Mouse (Mus musculus) monocyte, adult 2 months (primary cell): ENCODE results near the gene Map1b.

Source experiments
- DNase-seq, 2 experiments: peaks; one replicate each; pipeline ENCODE4 v3.0.0; 2022; ENCODE audit warnings: low spot score in 2 of 2, low read depth in 1 of 2

Gene Map1b

DNA sequence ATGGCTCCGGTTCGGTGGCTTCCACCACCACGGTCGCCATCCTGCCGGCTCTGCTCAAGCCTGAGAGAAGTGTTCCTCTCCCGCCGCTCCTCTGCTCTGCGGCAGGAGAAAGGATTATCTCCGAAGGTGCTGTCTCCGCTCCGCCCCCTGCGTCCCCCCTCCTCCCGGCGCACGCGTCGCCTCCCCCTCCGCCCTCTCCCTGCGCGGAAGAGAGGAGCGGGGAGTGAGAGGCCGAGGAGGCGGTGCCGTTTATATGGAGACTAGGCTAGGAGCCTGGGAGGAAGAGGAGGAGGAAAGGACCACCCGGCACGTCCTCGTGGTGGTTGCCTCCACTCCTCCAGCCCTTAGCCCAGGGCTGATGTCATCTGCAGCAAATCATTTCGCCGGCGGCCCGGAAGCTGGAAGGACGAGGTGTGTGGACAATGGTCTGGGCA, at the start of gene Map1b:
Gene Map1b (minus strand): TSS at position 93 of the 434 bp plus-strand sequence.
- DNase-seq, result no peak

DNA sequence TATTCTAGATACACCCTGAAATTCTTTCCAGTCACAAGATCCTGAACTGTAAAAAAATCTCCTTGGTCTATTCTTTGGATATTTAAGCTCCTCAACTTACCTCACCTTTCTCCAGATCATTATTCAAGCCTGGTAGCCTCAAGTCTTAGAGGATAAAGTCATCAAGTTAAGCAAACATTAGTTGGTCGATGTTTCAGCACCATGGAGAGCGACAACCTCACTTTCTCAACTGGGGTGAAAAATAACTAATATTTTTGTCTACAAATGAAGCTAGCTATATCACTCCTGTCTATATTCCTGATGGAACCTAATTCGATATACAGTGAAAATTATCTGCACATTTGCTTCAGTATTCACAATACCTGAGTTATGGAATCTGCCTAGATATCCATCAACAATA, 48.0 kb upstream of the Map1b start:
- DNase-seq, result no peak

DNA sequence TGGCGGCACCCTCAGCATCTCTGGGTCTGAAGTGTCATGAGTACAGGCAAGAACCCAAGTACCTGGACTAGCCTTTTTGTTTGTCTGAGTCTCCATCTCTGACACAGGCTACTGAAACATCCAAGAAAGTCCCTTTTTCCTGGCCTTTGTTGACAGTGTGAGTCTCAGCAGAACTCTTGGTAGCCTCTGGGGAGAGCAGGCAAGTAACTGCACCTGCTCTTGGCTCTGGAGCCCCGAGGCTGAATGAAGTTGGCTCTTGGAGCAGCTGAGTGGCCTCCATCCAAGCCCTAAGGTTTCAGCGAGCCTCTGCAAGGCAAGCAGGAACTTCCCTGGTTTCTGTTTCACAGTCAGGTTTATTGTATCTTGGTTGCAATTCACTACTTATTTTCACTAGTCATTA, 46.7 kb upstream of the Map1b start:
- no peak for DNase-seq

DNA sequence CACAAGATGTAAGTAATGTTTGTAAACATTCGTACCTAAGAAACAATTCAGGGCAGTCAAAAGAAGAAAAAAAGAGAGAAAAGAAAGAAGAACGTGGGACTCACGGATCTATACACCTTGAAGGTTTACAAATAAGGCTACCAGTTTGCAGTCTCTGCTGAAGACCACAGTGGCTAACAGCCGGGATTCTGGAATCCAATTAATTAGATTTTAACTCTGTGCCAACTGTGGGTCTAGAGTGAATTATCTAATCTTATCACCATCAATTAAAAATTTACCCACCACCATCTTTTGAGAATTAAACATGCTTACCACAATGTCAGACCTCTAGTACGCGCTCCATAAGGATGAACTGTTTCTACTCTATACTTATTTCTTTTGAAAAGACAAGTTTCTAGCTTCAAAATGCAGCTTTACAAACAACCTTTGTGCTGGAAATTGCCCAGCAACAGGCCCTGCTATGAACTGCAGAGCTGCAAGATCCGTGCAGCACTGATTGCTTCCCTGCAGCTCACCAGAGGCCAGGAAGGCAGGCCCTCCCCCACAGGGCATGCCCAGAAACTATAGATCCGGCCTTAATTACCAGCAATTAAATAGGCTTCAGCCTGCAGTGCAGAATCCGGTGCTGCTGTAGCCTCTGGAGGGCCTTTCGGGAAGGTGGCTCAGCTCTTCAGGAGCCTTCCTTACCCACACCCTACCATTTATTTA, 45.7 kb upstream of the Map1b start:
- DNase-seq, result no peak

DNA sequence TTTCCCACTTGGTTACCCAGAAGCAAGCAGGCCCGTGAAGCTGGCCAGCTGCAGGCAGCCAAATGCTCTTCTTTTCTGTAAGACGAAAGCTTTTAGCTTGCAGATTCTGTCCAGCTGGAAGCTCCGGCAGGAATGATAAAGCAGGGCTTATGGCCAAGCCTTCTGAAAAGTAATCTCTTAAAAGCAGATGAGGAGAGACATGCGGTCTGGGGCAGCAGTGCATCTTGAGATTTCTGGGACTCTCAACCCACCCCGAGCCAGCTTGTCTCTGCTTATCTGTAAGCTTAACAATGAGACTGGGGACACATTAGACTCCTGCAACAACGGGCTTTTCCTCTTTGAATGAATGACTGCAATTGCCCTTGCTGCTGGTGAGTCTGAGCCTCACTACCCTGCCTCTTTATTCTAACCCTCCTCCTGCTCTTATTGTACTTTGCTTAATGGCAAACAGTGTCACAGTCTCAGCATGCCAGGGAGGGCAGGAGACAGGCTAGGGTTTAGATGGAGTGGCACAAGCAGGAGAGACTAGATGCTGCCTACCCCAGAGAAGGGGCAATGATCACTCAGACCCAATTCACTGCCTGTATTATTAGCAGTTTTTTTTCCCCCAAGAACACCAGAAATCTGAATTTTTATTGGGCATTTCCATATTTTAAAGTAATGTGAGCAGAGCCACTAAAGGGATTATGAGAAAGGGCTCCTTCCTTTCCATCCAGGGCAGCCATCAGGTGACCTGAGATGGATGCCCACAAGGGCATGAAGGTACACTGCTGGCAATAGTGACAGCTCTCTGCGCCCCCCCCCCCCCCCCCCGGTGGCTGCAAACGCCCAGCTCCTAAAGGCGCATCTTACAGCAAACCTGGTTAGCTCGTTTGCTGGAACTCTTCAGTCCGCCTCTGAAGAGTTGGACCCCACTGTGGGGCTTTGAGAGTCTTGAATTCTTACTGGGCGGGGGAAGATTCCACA, 44.6 kb upstream of the Map1b start:
- no peak for DNase-seq

DNA sequence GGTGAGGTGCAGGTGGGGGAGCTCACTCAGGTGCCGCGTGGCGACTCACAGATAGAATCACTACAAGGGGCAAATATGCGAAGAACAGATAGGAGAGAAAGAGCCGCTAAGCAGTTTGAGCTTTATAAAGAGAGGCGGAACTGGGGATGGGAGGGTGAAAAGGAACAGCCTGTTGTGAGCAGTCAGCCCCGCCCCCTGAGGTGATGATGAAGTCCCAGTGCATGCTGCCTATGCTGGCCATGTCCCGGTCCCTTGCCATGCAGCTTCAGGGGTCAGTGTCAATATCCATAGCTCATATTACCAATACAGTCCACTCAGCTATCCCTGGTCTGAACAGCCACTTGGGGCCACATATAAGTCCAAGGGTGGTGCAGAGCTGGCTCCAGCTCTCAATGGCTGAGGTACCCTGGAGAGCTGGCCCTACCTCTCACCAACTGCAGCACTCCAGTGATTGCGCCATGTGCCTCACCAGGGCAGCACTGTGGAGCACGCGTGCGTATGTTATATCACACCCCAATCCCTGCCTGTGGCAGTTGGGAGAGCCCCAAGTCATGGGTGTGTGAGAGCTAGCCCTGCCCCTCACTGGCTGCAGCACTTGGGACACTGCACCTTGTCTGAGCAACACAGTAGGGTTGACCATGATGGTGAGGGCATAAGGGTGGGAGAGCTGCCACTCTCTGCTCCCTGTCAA, 42.0 kb upstream of the Map1b start:
- no peak for DNase-seq

DNA sequence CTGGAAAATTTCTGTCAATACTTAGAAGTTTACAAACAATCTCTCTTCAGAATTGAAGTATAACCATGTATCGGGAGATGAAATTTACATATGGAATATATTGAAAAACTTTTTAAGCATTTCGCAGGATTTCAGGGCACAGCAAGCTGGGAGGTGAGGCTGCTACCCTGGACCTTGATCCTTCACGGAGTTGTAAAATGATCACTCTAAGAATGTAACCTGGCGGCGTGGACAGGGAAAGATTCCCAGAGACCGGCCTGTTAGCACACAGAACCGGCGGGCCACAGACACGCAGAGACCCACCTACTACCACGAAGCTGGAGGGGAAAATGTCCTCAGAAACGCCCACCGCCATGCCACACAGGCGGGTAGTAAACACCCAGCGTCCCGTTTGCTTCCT, 41.5 kb upstream of the Map1b start:
- no peak for DNase-seq

DNA sequence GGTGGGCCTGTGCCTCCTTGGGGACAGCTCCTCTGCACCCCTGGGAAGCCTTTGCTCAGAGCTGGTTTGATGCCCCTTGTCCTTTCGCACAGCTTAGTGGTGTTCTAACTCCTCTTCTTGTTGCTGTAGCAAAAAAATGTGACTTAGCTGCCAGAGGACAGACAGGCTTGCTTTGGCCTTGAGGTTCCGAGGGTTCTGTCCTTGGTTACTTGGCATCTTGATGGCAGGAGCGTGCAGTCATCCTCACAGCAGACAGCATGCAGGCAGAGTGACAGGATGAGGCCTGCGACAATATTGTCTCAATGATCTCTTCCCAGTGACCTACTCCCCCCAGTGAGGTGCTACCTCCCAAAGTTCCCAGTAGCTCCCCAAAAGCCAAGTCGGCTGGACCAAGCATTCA, 41.0 kb upstream of the Map1b start:
- no peak for DNase-seq

DNA sequence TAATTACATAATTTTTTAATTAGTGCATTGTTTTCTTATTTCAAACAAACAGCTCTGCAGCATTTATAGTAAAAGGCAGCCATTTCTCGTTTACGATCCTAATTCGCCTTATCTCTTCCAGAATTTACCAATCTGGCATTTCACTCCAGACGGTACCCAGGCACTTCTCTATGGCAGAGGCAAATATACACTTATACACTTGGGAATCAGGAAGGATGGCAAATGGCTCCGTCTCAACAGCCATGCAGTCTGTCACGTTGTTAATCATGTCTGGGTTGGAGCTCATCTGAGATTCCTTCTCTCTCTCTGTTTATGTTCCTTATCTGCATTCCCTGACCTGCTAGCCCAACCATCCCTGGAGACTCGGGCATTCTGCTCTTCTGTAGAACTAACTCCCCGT, 38.6 kb upstream of the Map1b start:
- DNase-seq, result no peak

DNA sequence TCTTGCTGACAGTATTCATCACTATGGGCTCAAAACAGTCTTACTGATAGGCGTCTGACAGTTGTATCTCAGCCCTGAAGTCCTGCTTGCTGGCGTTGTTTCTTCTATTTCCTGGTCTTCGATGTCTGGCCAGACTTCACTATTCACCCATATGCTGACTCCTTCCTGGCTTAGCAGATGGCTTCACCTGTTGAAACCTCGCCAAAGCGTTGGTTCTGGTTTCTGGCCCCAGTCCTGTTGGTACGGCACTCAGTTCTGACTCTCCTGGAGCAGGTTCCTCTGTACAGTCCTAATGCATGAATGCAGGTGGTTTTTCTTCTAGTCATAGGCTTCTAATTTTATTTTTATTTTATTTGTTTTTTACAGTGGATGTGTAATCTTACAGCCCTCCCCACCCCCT, 38.1 kb upstream of the Map1b start:
- no peak for DNase-seq

DNA sequence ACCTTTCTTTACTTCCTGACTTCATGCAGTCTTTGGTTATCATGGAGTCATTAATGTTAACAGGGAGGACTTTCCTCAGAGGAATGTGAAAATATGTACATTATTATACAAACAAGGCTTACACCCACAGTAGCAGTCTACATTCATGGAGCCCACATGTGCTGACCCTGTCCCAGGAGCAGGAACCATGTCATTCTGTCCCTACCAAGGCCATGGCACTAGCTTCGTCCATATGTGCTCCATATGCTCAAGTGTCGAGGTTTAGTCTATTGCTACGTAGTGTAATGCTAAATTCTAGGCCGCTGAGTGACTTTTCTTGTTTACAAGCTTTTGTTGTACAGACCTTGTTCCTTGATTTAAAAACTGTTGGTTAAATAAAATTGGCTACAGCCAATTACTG, 36.0 kb upstream of the Map1b start:
- no peak for DNase-seq

DNA sequence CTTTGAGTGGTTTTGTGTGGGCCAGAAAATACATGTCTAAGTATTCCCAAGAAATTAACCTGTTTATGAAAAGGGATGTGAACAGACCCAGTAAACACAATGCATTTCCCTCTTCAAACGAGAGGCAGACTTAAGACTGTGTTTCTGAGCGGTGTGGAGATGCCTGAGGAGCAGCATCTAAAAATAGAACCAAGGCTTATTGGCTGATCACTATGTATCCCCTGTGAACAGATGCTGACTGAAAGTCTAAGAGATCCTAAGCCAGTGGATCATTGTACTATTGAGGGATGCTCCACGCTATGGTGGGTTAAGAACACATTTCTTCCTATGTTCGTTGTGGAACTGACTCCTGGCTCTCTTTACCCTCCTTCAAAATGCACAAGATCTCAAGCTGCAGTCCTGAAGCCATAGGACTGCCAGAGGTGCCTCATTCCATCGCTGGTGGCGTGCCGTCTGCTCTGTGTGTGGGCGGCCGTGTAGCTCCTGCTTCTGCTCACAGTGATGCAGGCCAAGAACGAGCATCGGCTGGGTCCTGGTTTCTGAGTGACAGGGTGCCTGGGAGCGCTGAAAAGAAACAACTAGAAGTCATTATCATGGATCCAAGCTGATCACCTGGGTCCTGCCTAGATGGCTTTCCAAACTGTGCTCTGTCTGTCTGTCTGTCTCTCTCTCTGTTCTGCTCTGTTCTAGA, 34.5 kb upstream of the Map1b start:
- no peak for DNase-seq

DNA sequence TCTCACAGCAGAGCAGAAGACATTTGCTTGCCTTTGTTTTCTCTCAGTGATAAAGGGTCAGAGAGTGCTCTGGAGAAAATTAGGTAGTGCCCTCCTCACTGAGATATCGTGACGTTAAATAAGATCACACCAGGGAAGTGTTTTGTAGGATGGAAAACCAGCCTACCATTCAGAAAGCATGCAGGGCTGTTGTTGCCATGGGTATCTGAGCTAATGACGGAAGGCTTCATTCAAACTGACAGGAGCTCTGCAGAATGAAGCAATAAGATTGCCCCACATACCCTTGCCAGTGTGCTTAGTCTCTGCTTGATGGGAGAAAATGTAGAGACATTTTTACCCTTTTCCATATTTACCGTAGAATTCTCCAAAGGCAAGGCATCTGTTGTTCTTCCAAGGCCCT, 33.7 kb upstream of the Map1b start:
- DNase-seq, result no peak

DNA sequence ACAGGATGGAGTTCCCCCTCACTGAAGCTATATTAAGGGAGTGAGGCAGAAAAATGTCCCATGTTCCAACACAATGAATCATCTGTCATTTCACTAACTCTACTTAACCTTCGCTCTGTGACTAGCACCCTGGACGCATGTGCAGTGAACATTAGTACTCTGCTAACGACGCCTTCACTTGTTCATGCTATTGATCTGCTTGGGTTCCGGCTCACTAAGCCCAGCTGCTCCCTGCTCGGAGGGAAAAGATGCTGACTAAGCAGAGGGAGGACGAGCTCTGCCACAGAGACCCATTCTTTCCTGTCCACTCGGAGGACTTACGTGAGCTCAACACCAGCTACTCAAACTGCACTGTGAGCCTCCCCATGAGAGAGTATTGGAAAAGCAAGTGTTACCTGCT, 33.2 kb upstream of the Map1b start:
- no peak for DNase-seq

DNA sequence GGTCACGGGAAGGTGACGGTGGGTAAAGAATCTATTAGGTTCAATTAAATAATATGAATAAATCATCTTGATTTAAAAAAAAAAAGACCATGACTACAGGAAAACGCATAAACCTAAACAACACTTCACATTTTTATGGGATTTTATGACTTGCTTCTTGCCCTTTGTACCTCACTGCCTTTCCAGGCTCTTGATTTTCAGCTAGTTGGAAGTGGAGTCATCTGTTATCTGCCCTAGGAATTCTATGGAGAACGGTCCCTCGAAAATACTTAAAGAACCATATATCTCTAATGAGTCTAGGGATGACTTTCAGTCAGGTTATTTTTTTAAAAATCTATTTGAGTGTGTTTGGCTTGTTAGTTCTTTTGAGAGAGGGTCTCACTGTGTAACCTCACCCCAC, 30.5 kb upstream of the Map1b start:
- no peak for DNase-seq

DNA sequence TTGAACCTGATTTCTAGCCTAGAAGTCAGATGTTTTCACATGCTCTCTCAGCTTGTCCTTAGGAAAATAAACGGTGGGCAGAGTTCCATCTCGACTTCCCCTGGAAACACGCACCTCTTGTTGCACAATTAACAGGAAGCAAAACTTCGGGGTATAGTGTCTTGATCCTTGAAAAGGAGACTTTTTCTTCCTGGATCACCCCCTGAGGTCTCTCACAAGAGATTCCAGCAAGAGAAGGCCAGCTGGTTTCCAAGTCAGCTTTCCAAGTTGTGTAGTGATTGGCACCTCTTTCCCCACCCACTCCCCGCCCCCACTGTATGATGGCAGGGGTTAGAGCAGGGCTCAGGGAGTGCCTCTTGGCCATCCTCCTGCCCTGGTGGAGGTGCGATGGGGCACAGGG, 28.9 kb upstream of the Map1b start:
- no peak for DNase-seq

DNA sequence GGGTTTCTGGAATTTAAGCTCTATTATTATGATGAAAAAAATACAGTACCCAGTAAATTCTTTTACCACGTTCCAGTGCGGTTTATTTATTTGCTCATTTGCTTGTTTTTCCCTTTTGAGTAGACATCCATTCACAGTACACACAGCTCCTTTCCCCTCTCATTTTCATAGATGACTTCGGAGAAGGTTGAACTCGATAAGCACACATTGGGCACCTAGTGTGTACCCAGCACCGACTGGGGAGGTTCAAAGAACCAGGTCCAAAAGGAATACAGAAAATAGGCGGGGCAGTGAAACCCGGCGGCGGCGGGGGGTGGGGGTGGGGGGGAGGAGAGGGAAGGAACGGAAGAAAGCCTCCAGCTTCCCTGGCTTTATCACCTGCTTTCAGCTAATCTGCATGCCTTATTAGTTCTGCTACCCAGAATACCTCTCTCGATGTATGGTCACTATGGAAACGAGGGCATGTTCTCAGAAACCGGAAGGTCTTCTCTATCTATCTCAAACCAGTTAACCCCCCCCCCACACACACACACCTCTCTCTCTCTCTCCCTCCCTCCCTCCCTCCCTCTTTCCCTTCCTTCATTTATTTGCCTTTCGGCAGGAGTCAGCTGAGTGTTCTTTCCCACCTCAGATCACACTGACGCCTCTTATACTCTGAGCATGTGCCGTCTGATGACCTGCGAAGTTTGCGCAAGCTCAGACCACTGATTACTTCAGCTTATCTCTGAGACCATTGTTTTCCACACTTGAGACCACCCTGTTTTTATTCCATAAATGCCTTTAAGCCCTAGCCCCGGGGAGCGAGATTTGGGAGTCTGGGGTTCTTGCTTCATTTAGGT, 25.3 kb upstream of the Map1b start:
- DNase-seq, result no peak

DNA sequence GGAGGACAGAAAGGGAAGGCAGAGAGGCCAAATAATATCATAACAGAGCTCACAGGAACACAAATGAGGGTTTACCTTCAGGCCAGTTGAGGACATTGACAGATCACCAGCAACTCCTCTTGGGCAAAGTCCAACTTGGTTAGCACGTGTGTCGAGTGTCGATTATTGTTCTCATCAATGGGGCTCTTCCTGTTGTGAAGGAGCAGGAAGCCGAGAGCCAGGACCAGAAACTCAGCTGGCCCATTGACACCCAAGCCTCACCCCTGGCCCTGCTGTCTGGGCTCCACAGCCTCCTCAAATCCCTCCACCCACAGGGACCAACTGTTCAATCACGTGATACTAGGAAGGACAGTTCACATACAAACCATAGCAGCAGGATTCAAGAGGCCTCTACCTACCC, 22.9 kb upstream of the Map1b start:
- DNase-seq, result no peak

DNA sequence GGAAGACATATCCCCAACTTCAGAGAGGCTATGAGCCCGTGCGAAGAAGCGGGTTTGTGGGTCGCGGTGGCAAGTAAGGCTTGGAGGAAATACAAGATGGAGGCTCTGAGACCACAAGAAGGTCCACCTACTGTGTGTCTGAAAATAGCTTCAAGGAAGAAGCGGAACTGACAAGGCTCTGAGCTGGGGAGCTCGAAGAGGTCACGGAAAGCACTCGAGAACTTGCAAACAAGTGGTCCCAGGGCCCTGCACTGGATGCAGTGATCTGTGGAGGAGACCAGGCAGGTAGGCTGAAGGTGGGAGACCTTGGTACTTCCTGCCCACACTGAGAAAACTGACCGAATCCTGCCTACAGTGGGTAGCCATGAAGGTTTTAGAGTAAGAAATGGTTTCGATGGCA, 22.5 kb upstream of the Map1b start:
- DNase-seq, result no peak

DNA sequence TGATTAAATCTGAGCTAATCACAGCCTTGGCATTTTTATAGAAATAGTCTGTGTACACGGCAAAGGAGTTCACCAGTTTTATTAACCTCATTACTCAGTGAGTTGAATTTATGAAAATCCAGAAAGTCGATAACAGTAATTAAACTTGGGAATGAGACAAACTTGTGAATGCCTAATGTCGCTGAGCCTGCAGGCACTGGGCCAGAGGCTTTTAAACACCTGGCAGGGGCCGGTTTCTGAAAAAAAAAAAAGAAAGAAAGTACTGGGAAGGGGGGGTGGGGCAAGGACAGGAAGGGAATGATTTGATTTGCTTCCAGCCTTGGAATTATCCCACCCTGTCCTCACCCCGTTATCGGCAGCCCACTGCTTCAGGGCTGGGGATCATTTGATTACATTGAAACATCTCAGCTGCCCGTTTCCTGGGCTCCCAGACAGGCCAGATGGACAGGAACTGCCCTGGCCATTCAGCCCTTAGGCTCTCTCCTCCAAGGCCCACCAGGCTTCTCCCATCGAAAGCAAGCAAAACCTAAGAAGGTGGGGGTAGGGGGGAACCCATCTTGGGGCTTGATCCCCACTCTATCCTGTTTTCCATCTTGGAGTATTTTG, 21.7 kb upstream of the Map1b start:
- DNase-seq, result no peak
